Mouse (Mus musculus): ENCODE data around the gene Olfr706.
"Not testable (repeated sequence)": the region's sequence is repeated elsewhere in the genome, so short reads cannot be mapped to it uniquely, and the experiment has no call there.

Gene Olfr706

DNA sequence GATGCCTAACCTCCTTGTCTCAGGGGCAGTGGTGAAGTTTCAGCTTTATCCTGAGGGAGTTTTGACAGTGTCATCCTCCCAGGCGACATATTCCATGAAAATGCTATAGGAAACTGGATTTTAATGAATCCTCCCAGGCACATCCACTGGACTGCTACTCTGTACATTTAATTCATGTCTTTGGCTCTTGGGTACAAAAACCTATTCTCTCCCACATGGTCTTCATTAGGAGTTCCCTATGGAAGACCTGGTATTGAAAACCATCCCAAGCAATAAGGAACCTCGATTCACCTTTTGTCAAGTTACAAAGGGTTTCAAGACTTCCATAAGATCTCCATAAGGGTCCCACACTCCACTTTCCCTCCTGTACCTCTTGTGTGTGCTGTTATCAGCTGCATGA is at the start of gene Olfr706:
Gene Olfr706 (minus strand): TSS at position 101 of the 400 bp plus-strand sequence.
- DNase-seq (ENCODE audit: low spot score): no peak

DNA sequence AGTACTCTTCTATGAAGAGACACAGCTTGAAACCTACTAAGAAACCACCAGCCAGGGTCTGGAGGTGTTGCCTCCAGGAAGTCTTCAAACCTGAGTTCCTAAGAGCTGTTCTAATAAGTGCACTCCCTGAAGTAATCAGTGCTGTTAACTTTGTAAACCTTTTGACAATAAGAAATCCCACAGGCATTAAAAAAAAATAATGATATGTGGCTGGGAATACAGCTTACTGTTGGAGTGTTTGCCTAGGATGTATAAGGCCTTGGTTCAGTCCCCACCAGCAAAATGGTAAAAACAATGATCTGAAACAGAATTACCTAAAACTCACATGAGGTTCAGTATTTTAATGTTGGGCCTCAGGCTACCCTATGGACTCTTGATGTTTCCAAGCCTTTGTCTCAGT is 44.2 kb upstream of the Olfr706 start, which contains the start of gene Olfr709-ps1:
Gene Olfr709-ps1 (minus strand): TSS at position 101 of the 400 bp plus-strand sequence.
- no peak for DNase-seq (ENCODE audit: low spot score)

DNA sequence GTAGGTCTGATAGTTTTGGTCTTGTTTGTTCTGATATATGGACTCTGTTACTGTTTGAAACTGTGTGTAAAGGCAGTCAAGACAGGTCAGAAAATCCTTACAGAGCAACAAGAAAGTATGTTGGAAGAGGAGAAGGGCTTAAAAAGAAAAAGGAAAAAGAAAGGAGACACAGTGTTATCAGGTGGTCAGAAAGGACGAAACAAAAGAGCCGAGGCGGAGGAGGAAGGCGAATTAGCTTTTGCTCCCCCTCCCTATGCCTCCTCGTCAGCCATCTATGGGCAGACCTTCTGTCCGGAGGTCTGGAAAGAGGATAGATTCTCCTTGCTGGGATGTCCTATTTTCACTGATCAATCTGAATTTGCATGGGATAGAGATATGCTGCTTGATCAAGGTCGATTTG is 33.0 kb upstream of the Olfr706 start:
- not testable (repeated sequence) for DNase-seq (ENCODE audit: low spot score)

DNA sequence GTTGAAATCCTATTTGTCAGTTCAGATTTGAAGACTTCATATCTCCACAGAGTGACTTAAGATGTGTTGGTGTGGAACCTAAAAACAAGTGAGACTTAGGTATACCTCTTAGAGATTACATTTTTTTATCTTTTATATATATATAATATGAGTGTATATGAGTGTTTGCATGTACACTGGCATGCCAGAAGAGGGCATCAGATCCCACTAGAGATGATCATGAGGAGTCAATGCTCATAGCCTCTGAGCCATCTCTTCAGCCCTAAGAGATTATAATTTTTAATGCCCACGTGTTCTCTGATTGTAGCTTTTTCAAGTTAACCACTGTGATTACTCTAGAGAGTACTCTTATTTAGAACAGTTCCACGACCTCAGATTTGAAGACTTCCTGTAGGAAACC is 19.7 kb upstream of the Olfr706 start, which contains the start of gene Olfr1532-ps1:
Gene Olfr1532-ps1 (plus strand): TSS at position 326 of the 400 bp plus-strand sequence.
- no peak for DNase-seq (ENCODE audit: low spot score)

DNA sequence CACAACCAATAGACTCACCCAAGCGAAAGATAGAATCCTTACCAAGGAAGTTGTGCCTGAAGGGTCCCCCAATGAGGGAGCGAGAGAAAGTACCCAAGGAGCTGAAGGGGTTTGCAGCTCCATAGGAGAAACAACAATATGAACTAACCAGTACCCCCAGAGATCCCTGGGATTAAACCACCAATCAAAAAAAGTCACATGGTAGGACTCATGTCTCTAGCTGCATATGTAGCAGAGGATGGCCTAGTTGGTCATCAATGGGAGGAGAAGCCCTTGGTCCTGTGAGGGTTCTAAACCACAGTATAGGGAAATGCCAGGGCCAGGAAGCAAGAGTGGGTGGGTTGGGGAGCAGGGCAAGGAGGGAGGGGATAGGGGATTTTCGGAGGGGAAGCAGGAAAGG is 13.2 kb upstream of the Olfr706 start, which contains the start of gene Olfr707:
Gene Olfr707 (minus strand): TSS at position 101 of the 400 bp plus-strand sequence.
- not testable (repeated sequence) for DNase-seq (ENCODE audit: low spot score)

DNA sequence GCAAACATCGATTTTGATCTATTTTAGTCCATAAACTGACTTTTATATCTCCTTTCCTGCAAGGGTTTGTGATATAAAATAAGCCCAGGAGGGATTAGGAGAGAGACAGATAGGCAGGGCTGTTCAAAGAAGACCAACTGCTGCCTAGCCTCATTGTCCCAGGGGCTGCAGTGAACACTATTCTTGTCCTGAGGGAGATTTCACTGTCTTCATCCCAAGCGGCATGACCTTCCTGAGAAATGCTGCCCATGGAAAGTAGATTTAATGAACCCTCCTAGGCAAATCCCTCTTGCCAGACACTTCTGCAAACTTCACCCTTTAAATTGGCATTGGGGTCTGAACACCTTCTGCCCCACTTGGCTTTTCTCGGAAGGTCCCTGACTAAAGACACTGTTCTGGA is 11.2 kb downstream of the Olfr706 start, which contains the start of gene Olfr705:
Gene Olfr705 (minus strand): TSS at position 101 of the 400 bp plus-strand sequence.
- no peak for DNase-seq (ENCODE audit: low spot score)

DNA sequence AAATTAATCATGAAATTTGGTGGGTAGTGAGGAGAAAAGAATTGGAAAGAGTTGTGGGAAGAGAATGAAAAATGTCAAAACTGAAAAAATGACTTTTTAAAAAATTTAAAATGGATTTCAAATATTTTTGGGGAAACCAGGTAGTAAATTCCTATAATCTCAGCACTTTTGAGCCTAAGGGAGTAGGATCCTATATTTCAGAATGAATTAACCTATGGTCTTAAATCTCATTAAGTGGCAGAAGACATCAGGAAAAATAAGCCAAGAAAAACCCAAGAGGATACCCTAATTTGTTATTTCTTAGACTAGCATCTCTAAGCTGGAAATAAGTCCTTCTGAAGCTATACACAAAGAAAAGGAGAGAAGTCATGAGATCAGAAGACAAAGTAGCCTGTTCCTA is 25.1 kb downstream of the Olfr706 start, which contains the start of gene Olfr704:
Gene Olfr704 (plus strand): TSS at position 301 of the 400 bp plus-strand sequence.
- DNase-seq (ENCODE audit: low spot score): no peak

DNA sequence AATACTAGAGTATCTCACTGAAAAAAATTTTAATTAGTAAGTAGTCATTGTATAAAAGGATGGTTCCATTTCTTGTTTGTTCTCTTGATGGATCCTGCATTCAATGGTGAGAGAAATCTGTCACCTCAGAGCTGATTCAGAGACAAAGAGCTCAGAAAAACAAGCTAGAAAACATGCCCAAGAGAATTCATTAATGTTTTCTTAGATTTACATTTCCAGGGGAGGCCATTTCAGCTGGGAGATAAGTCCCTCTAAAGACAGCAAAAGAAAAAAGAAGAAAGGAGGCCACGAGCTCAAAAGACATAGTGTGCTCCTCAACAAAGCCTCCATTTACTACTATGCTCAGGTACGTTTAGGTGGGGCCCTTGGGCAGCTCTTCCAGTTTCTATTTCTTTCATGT is 44.9 kb downstream of the Olfr706 start, which contains the start of gene Olfr703:
Gene Olfr703 (plus strand): TSS at position 301 of the 400 bp plus-strand sequence.
- DNase-seq (ENCODE audit: low spot score): no peak

DNA sequence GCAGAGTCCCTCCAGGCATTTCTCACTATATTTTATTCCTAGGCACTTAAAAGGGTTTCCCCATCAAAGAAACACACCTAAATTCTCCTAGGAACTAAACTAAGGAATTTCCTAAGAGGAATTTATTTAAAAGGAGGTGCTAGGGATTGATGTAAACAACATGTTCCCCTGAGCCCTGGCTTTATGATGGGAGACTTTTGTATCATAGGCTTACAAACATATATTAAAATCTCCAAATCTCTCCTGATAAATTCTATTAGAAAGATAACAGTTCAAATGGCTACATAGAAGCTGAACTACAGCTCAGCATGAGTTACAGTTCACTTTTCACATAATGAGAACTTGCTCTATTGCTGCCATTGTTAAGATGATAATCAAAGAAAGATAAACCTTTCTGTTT is 54.2 kb downstream of the Olfr706 start, which contains the start of gene Olfr702:
Gene Olfr702 (minus strand): TSS at position 101 of the 400 bp plus-strand sequence.
- DNase-seq (ENCODE audit: low spot score): no peak
